Mouse (Mus musculus): ENCODE measurements around the gene S100pbp. TPM values are rescaled to one million over a fixed set of nuclear protein-coding genes. Genes with fewer than 3 reads are reported as not detected.
"Not testable (repeated sequence)": the region's sequence is repeated elsewhere in the genome, so short reads cannot be mapped to it uniquely, and the experiment has no call there.

S100pbp gene
- total RNA-seq, 2 experiments from 2014 or later, result 8.7 to 12.7 TPM

DNA sequence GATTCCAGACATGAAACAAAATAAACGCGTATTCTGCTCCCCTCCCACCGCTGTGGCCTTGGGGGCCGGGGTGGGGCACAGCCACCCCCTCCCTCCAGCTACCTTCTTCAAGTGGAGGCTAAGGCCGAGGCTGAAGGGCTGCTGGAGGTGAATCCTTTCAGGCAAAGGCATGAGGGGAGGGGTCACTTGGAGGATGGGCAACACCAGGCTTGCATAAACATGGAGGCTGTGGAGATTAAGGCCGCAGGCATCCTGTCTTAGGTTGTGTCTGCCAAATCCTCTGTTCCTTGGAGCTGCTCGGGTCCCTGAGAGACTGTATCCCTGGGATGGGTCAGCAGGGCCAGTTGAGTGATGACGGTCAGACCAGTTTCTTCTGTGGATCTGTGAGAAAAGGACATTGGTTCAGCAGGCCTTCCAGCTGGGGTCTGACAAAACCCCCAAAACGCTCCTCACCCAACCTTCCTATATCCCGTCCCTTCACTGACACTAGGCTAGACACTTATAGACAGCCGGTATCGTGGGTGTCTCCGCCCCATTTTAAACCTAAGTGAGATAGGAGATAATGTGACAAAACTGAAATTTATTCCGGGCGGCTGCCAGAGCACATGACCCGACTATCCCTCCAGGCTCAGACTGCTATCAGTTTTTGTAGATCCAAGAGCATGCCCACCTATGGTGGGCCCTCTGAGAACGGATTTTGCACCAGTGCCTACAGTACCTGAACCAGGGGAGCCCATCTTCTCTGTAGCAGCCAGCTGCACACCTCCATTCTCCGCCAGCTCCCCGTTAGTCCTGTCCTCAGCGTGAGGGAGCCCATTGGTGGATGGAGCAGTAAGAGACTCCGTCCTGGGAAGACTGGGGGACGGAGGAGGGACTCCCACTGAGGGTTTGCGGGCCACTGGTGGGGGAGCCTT is 31.8 kb upstream of the S100pbp start:
- no peak for ATAC-seq (replicated peaks; ENCODE audit: low FRiP score, poor library complexity, severe bottlenecking)

DNA sequence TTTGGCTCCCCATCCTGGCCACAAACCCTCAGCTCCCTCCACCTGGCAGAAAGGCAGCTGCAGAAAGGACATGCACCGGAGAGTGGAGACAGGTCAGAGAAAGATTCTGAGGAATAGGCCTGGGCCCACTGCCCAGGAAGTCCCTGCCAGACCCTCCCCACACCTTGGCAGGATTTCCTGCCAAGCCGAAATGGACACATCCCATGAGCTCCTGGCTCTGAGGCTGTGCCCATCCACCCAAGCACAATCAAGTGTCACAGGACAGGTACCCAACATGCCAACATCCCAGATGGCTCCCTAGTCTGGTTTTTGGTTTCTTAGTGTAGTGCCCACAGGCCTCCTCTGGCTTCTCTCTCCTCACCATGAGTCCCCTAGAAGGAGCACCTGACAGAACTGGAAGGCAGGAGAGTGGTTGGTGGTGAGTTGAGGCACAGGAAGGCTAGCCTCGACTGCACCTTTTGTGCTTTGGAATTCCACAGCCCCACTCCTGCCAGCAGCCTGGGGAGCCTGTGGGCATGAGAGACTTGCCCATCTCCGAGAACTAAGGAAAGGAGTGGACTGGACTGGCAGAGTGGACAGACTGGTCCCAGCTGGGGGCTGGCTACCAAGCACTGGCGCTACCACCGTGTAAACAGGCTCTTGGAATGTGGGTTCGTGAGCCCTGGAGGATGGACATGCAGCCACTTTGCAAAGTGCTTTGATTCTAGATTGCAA is 31.0 kb upstream of the S100pbp start:
- no peak for ATAC-seq (replicated peaks; ENCODE audit: low FRiP score, poor library complexity, severe bottlenecking)

DNA sequence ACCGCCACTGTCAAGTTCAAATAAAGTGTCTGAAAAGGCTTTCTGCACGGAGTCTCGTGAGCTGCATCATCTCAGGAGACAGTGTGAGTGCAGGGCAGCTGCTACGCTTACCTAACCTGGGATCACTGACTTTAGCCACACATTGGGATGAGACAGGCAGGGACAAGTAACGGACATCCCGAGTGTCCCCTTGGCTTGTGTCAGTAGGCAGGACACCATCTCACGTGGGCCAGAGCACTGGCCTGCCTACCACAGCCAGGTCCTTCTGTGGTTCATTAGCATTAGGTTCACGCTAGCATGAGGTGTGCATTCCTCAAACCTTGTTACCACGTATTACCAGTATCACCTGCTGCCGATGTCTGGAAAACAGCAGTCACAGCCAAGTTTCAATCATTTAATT is 29.7 kb upstream of the S100pbp start:
- ATAC-seq (replicated peaks; ENCODE audit: low FRiP score, poor library complexity, severe bottlenecking), result no peak

DNA sequence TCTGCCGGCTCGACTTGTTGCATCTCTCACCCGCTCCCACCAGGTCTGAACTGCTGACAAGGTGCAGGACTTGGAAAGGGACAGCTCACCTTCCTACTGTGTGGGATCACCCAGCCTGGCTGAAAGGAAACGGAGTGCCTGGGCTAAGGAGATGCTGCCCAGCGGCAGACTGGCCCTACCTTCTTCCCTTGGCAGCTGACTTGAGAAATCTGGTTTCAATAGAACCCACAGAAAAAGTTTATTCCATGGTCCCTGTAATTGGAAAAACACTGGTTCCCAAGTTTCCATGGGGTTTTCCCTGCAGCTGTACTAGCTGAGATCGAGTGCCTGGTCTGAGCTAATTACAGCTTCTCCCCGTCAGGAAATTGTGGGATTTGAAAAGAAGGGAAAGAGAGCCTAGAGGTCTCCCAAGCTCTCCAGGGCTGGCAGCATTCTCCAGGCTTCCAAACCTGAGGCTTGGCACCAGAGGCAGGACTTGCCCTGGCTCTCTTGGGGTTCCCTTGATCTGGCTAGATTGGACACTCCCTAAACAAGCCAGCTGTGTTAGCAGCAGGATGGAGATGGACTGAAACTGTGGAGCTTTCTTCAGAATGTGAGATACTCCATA is 29.1 kb upstream of the S100pbp start:
- no peak for ATAC-seq (replicated peaks; ENCODE audit: low FRiP score, poor library complexity, severe bottlenecking)

DNA sequence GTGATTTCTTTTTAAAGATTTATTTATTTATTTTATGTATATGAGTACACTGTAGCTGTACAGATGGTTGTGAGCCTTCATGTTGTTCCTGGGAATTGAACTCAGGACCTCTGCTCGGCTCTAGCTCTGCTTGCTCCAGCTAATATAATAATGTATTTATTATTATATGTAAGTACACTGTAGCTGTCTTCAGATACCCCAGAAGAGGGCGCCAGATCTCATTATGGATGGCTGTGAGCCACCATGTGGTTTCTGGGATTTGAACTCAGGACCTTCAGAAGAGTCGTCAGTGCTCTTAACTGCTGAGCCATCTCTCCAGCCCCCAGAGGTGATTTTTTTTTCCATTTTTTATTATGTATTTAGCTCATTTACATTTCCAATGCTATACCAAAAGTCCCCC is 23.0 kb upstream of the S100pbp start:
- ATAC-seq (replicated peaks; ENCODE audit: low FRiP score, poor library complexity, severe bottlenecking), result not testable (repeated sequence)

DNA sequence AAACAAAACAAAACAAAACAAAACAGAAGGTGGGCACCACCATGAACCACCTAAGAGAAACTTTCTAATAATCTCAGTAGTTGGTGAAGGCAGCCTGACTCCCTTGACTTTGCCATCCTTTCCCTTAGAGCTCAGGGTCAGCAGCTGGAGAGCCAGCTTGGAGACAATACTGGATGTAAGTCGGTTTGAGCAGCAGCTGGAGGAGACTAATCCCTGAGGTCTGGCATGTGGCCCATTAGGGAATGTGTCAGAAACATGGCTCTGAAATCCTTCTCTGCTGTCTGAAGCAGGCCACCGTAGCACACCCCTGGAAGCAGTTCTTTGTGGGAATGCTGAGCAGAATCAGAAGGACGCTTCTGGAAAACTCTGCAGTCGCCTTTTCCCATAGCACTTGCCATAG is 21.9 kb upstream of the S100pbp start:
- no peak for ATAC-seq (replicated peaks; ENCODE audit: low FRiP score, poor library complexity, severe bottlenecking)

DNA sequence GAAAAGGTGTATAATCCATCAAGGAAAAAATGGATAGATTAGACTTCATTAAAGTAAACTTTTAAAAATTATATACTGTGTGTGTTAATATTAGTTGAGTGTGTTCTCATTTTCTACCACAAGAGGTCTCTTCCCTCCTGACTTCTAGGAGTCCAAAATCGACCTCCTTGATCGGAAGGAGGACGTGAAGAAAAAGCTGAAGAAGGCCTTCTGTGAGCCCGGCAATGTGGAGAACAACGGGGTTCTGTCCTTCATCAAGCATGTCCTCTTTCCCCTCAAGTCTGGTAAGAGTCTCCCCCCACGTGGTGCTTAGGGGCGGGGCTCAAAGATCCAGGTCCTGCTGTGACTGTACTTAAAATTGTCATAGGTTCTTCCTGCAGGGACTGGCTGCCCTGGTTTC is 20.0 kb upstream of the S100pbp start:
- ATAC-seq (replicated peaks; ENCODE audit: low FRiP score, poor library complexity, severe bottlenecking), result 0 out of 2 replicates have a peak, but pooled peaks have one; percentile 40

DNA sequence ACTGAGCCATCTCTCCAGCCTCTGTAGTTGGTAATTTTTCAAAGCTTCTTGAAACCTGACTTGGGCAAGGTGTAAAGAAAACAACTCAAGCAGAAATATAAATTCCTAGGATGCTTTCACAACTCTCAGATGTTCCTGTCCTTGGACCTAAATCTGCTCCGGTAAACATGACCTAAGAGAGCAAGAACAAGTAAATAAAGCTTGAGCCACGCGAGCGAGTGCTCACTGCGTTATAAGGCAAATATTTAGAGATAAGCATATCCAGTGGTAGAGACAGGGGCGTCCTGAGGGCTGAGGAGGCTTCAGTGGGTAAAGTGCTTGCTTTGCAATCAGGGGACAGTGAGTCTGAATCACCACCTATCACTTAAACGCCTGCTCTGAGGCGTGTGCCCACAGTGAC is 17.3 kb upstream of the S100pbp start:
- ATAC-seq (replicated peaks; ENCODE audit: low FRiP score, poor library complexity, severe bottlenecking), result no peak

DNA sequence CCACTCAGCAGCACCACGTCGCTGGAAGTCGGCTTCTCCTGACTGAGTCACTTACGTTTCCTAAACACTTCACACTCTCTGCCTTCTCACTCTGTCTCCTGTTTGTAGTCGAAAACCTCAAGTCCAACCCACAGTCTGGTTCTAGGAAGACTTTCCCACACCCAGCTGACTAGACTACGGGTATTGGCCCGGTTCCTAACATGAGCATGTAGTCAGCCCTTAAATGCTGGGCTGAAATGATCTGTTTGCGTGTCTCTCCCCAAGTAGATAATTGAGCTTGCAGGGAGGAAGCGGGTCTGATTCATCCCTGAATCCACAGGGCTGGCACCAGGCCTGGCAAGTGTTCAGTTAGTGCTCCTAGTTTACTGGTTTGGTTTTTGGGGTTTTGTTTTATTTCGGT is 15.1 kb upstream of the S100pbp start:
- no peak for ATAC-seq (replicated peaks; ENCODE audit: low FRiP score, poor library complexity, severe bottlenecking)

DNA sequence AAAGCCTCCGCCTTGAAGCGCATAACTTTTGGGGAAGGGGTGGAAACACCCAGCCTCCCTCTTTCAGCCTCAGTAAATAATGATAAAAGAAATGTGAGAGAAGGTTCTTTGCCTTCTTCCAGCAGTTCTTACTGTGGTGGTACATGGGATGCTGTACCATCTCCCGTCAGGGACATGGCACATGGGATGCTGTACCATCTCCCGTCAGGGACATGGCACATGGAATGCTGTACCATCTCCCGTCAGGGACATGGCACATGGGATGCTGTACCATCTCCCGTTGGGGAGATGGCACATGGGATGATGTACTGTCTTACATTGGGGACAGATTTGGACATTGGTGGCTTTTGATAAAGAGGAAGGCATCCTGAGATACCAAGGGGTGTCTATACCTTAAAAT is 8.0 kb upstream of the S100pbp start:
- no peak for ATAC-seq (replicated peaks; ENCODE audit: low FRiP score, poor library complexity, severe bottlenecking)

DNA sequence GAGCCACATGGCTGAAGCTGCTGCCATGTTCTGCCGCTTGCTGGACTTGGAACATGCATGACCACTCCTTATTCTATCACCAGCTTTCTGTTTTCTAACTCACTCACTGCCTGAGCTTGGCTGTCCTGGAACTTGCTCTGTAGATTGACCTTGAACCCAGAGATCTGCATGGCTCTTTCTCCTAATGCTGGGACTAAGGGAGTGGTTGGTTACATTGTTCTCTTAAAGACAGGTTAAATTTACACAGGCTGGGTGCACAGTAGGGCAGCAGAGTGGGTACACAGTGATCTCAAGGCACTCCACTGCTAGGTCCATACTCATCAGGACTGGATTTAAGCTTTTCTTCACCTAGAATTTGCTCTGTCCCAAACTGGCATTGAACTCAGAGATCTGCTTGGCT is 4.8 kb upstream of the S100pbp start:
- no peak for ATAC-seq (replicated peaks; ENCODE audit: low FRiP score, poor library complexity, severe bottlenecking)

DNA sequence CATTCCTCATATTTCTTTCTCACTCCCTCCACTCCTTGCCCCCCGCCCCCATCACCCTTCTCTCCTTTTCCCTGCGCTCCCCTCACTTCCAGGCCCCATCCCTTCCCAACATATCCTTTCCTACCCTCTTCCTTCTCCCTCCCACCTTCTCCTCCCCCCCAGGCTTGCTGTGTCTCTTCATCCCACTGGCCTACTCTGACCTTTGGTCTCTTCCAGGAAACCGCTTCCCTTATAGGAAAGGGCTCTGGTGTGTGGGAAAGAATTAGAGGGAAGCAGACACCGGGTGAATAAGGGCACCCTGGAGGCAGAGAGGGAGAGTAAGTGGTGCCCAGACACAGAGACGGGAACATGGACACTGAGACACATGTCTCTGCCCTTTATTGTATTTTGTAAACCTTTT is 2.2 kb upstream of the S100pbp start:
- no peak for ATAC-seq (replicated peaks; ENCODE audit: low FRiP score, poor library complexity, severe bottlenecking)

DNA sequence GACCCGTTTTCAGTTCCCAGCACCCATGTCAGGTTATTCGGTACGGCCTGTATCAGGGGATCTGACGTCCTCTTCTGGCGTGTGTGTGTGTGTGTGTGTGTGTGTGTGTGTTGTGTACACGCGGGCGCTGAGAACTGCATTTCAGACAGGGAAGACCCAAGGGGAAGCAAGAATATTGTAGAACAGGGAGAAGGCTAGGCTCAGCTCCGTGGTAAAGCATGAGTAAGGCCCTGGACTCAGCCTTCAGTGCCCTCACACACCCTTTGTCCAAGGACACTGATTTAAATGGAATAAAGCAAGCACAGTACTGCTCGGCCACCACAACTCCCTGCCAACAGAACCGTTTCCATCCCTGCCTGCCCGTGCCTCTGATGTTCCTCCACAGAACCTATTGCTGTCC is 1.0 kb upstream of the S100pbp start:
- peak; percentile 18; the same call in 1 of the 2 replicates for ATAC-seq (replicated peaks; ENCODE audit: low FRiP score, poor library complexity, severe bottlenecking)

DNA sequence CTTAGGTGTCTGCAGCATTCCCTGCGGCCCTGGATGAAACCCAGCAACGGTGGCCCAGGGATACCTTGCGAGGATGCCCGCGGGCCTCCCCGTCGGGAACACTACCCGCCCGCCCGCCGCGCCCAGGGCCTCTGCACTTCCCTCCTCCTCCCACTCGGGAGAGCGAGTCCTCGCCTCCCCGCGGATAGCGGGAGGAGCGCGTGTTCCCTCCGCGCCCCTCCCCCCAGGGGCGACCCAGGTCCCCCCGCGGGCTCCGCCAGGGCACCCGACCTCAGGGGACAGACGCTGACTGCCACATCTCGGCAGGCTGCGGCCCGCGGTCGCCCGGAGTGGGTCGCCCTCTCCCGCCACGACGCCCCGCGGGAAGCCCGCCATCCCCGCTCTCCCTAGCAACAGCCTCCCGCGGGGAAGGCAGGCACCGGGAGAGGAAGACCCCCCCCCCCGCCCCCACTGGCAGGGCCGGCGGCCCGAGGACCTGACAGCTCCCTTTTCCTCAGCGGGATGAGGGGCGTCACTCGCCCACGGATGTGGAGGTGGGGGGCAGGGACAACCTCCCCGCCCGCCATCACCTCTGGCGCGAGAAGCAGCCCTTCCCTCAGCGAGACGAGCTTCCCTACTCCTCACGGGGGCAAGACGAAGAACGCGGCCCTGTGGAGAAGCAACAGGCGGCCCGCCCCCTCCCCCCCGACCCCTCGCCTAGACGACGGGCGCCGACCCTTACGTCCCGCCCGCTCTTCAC is 555 bp downstream of the S100pbp start:
- ATAC-seq (replicated peaks; ENCODE audit: low FRiP score, poor library complexity, severe bottlenecking), result no peak

DNA sequence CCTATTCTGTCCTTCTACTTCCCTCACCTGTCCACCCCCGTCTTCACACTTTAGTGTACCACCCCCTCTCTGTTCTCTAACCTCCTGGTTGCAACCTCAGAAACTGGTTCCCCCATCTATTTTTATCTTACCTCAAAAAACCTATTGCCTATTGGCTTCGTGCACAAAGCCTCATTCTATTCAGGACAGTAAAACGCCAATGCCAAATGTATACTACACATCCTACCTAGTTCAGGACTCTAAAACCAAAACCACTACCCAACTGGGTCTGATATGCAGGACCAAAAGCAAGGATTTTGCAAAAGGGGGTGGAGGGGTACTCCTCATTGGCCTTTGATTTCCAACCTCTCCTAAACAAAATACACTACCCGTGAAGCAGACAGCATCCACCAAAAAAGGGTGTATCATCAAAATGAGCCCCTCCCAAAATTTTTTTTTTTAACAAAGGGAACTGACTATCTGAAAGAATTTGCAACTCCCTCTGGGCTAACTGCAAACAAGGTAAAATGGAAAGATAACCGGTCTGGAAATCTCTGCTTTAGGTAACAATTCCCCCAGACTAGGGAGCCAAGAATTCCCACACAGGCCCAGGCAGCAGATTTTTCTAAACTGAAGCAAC is 1.4 kb downstream of the S100pbp start:
- ATAC-seq (replicated peaks; ENCODE audit: low FRiP score, poor library complexity, severe bottlenecking), result no peak

DNA sequence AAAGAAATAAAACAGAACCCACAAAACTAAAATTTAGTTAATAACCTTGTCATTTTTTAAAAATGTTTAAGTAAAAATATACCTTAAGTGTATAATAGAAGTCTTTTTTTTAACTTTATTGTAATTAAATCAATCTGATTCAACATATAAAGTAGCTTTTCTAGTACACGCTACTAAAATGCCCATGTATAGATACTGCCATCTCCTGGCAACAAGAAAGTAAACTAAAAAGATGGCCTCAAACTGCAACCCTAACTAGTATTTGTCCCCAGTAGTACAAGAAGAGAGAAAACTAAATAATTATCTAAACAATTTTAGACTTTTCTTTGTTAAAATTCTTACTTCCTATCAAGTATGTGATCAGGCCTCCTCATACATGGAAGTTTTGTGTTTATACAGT is 10.0 kb downstream of the S100pbp start:
- ATAC-seq (replicated peaks; ENCODE audit: low FRiP score, poor library complexity, severe bottlenecking), result no peak

DNA sequence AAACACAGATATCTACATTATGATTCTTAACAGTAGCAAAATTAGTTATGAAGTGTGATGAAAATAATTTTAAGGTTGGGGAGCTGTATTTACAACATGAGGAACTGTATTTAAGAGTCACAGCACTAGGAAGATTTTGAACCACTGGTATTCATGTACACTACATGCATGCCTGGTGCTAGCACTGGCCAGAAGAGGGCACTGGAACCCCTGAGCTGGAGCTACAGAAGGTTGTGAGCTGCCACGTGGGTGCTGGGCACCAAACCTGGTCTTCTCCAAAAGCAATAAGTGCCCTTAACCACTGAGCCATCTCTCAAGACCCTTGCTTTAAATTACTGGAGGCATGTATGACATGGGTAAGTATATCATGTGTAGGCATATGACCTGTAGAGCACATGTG is 17.0 kb downstream of the S100pbp start:
- ATAC-seq (replicated peaks; ENCODE audit: low FRiP score, poor library complexity, severe bottlenecking), result no peak

DNA sequence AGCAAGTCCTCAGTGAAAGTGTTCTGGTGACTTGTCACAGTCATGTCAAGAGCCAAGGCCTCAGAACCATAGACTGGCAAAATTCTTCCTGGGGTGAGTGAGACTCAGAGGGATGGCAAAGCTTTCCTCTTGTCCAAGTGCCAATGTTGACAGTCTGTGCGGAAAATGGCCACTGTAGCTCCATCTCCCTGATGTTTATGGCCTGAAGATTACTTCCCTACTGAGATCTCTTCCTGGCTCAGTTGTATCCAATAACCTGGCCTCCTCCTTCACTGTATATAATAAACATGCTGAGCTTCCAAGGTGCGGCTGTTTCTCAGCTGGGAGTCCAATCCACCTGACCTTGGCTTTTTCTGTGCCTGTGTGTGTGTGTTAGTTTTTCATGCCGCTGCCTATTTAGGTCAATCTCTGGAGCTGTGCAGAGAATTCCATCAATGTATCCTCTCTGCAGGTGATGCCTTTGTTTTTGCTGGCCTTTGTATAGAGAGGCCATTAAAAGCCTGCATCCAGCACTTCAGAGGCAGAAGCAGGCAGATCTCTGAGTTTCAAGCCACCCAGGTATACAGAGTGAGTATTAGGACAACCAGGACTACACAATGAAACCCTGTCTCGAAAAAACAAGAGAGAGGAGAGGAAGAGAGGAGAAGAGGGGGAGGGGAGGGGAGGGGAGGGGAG is 27.8 kb downstream of the S100pbp start:
- ATAC-seq (replicated peaks; ENCODE audit: low FRiP score, poor library complexity, severe bottlenecking), result no peak

DNA sequence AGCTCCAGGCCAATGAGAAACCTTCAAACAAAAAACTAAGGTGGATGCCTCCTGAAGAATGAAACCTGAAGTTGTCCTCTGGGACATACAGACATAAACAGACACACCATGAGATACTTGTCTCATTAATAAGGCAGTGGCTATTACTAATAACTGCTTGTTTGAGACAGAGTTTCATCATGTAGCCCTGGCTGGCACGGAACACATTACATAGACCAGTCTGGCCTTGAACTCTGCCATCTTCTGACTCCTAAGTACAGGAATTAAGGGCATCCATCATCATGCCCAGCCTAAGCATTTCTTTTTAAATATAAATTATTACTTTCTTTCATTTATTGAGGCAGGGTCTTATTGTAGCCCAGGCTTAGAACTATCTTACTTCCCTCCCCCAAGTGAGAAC is 28.5 kb downstream of the S100pbp start:
- ATAC-seq (replicated peaks; ENCODE audit: low FRiP score, poor library complexity, severe bottlenecking), result no peak

Data from erythroblast, adult 5-6 weeks (primary cell).